11 mouse cellular contexts compared by ENCODE assay signal in the genomic region with DNA sequence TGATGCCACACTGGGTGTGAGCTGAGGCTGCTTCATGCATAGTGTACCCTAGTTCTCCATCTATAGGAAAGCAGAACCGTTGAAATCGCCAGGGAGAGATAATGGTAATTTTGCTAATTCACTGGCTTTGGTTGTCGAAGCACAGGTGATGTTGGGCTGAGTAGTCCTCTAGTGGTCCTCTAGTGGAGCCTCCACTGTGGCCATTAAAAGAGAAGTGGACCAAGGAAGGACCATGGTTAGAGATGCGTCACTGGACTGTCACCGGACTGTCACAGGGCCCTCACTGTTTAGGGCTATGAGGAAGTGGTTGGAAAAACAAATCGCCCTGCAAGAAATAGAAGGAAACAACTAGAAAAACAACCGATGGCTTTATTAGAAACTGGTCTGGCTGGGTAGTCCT. TPM values are rescaled to one million over a fixed set of nuclear protein-coding genes. Genes with fewer than 3 reads are reported as not detected.
DNase-seq lines count a peak whose midpoint lies in the region; ATAC-seq lines count a peak whose summit lies in the region.
"Had no signal": no experiment of that assay in that cellular context is flagged by ENCODE, and none has a peak within 500 bp of the region (broad histone marks: within the 10 kb centered on the region; RNA-seq: fewer than 3 reads in every experiment).

No protein-coding gene starts in this region.

- 0 out of 2 replicates have a peak, but pooled peaks cover 4% of the 10 kb centered on the region for H3K9me3 ChIP-seq in heart, embryonic 13.5 days
- no peaks in the 10 kb centered on the region for H3K9me3 ChIP-seq in heart, embryonic 11.5 days (replicated peaks; ENCODE audit: control insufficient read depth, low read length)
- 0 out of 2 replicates have a peak, but pooled peaks cover 6% of the 10 kb centered on the region for H3K9me3 ChIP-seq in neural tube, embryonic 13.5 days
- H3K9me3 ChIP-seq in neural tube, embryonic 15.5 days (replicated peaks), result no peaks in the 10 kb centered on the region
- H3K9me3 ChIP-seq: liver, embryonic 13.5 days had no signal

- H3K4me2 ChIP-seq in heart, embryonic 13.5 days, result no peak overlapping the region
- H3K4me2 ChIP-seq in heart, embryonic 11.5 days, result no peak overlapping the region
- no peak overlapping the region for H3K4me2 ChIP-seq in neural tube, embryonic 13.5 days
- H3K4me2 ChIP-seq in neural tube, embryonic 15.5 days, result no peak overlapping the region
- H3K4me2 ChIP-seq: liver, embryonic 13.5 days had no signal

- ATAC-seq in heart, embryonic 13.5 days (ENCODE audit: extremely low read depth, insufficient number of reproducible peaks, low FRiP score, low TSS enrichment), result no peak
- no peak for ATAC-seq in heart, embryonic 11.5 days (replicated peaks; ENCODE audit: insufficient number of reproducible peaks, low FRiP score, low TSS enrichment)
- no peak for ATAC-seq in neural tube, embryonic 13.5 days (ENCODE audit: low read depth)
- ATAC-seq in neural tube, embryonic 15.5 days (ENCODE audit: low FRiP score), result no peak
- ATAC-seq: forebrain, embryonic 16.5 days had no signal

- WGBS in heart, embryonic 13.5 days, result 65% methylated on average over 7 of the region's 7 CpGs
- 58% methylated on average over 7 of the region's 7 CpGs for WGBS in heart, embryonic 11.5 days (ENCODE audit: insufficient replicate concordance)
- WGBS in neural tube, embryonic 13.5 days, result 85% methylated on average over 7 of the region's 7 CpGs
- WGBS in neural tube, embryonic 15.5 days, result 90% methylated on average over 7 of the region's 7 CpGs

- no peaks in the 10 kb centered on the region for H3K4me1 ChIP-seq in heart, embryonic 13.5 days
- H3K4me1 ChIP-seq in heart, embryonic 11.5 days (ENCODE audit: control insufficient read depth, insufficient read depth, low read length), result no peaks in the 10 kb centered on the region
- H3K4me1 ChIP-seq in neural tube, embryonic 13.5 days (replicated peaks), result no peaks in the 10 kb centered on the region
- no peaks in the 10 kb centered on the region for H3K4me1 ChIP-seq in neural tube, embryonic 15.5 days

- H3K27ac ChIP-seq in heart, embryonic 13.5 days (replicated peaks), result peak overlapping the region; percentile 68
- no peak overlapping the region for H3K27ac ChIP-seq in heart, embryonic 11.5 days (ENCODE audit: low read depth, low read length)
- H3K27ac ChIP-seq in neural tube, embryonic 13.5 days (replicated peaks), result 0 out of 2 replicates have a peak overlapping the region, but pooled peaks have one; percentile 23
- no peak overlapping the region for H3K27ac ChIP-seq in neural tube, embryonic 15.5 days (replicated peaks)
- H3K27ac ChIP-seq: liver, embryonic 13.5 days had no signal

- no peaks in the 10 kb centered on the region for H3K36me3 ChIP-seq in heart, embryonic 13.5 days
- H3K36me3 ChIP-seq in heart, embryonic 11.5 days (ENCODE audit: control insufficient read depth, insufficient read depth, low read length), result no peaks in the 10 kb centered on the region
- no peaks in the 10 kb centered on the region for H3K36me3 ChIP-seq in neural tube, embryonic 13.5 days
- no peaks in the 10 kb centered on the region for H3K36me3 ChIP-seq in neural tube, embryonic 15.5 days
- H3K36me3 ChIP-seq: liver, embryonic 13.5 days had no signal

- H3K9ac ChIP-seq in heart, embryonic 13.5 days, result no peak overlapping the region
- H3K9ac ChIP-seq in heart, embryonic 11.5 days (ENCODE audit: low read depth, low read length), result no peak overlapping the region
- H3K9ac ChIP-seq in neural tube, embryonic 13.5 days, result no peak overlapping the region
- H3K9ac ChIP-seq in neural tube, embryonic 15.5 days (replicated peaks), result no peak overlapping the region
- H3K9ac ChIP-seq: liver, embryonic 13.5 days had no signal

- DNase-seq in lung, postnatal 36 days, result peak; percentile 69
- DNase-seq in ovary, adult 18-20 months (ENCODE audit: low spot score), result no peak
- DNase-seq in thymus, postnatal 0 days (ENCODE audit: low spot score), result no peak
- no peak for DNase-seq in yolk sac, embryonic 10.5 days (ENCODE audit: low spot score)
- DNase-seq: embryo, embryonic 11 days had no signal

- no peak overlapping the region for H3K4me3 ChIP-seq in heart, embryonic 13.5 days
- no peak overlapping the region for H3K4me3 ChIP-seq in heart, embryonic 11.5 days (ENCODE audit: low read depth, low read length)
- no peak overlapping the region for H3K4me3 ChIP-seq in neural tube, embryonic 13.5 days
- H3K4me3 ChIP-seq in neural tube, embryonic 15.5 days (replicated peaks), result no peak overlapping the region
- H3K4me3 ChIP-seq: liver, embryonic 13.5 days had no signal

- no peaks in the 10 kb centered on the region for H3K27me3 ChIP-seq in heart, embryonic 13.5 days (replicated peaks)
- no peaks in the 10 kb centered on the region for H3K27me3 ChIP-seq in heart, embryonic 11.5 days (ENCODE audit: control insufficient read depth, insufficient read depth, low read length)
- no peaks in the 10 kb centered on the region for H3K27me3 ChIP-seq in neural tube, embryonic 13.5 days
- H3K27me3 ChIP-seq in neural tube, embryonic 15.5 days (replicated peaks), result no peaks in the 10 kb centered on the region
- H3K27me3 ChIP-seq: liver, embryonic 13.5 days had no signal

RNA-seq across cellular contexts. Expression of gene Entpd1, which starts 25.4 kb away (rescaled TPM):
- 8.0 and 9.2 TPM in 2 replicates for polyA plus RNA-seq in heart, embryonic 13.5 days (2015; fragmentation: Nextera tagmentation; extraction: Ambion mirVana)
- 13.1 and 15.9 TPM in 2 replicates for polyA plus RNA-seq in heart, embryonic 11.5 days (2014; fragmentation: Nextera tagmentation; extraction: Ambion mirVana)
- 8.1 and 10.7 TPM in 2 replicates for polyA plus RNA-seq in neural tube, embryonic 13.5 days (2015; fragmentation: Nextera tagmentation; extraction: Ambion mirVana)
- 7.0 and 10.4 TPM in 2 replicates for polyA plus RNA-seq in neural tube, embryonic 15.5 days (2015; fragmentation: Nextera tagmentation; extraction: Ambion mirVana)
- 6.6 and 7.4 TPM in 2 replicates for polyA plus RNA-seq in thymus, postnatal 0 days (2015; fragmentation: Nextera tagmentation; extraction: Ambion mirVana)

RNA-seq across cellular contexts. Expression of gene Tctn3, which starts 25.6 kb away (rescaled TPM):
- 8.1 and 9.6 TPM in 2 replicates for polyA plus RNA-seq in heart, embryonic 13.5 days (2015; fragmentation: Nextera tagmentation; extraction: Ambion mirVana)
- polyA plus RNA-seq in heart, embryonic 11.5 days (2014; fragmentation: Nextera tagmentation; extraction: Ambion mirVana), result 7.6 and 10.3 TPM in 2 replicates
- polyA plus RNA-seq in neural tube, embryonic 13.5 days (2015; fragmentation: Nextera tagmentation; extraction: Ambion mirVana), result 8.2 and 10.6 TPM in 2 replicates
- 13.7 and 14.8 TPM in 2 replicates for polyA plus RNA-seq in neural tube, embryonic 15.5 days (2015; fragmentation: Nextera tagmentation; extraction: Ambion mirVana)
- 4.4 and 4.5 TPM in 2 replicates for polyA plus RNA-seq in thymus, postnatal 0 days (2015; fragmentation: Nextera tagmentation; extraction: Ambion mirVana)

RNA-seq across cellular contexts. Expression of gene Aldh18a1, which starts 49.3 kb away (rescaled TPM):
- polyA plus RNA-seq in heart, embryonic 13.5 days (2015; fragmentation: Nextera tagmentation; extraction: Ambion mirVana), result 40.7 and 42.0 TPM in 2 replicates
- polyA plus RNA-seq in heart, embryonic 11.5 days (2014; fragmentation: Nextera tagmentation; extraction: Ambion mirVana), result 38.9 and 42.9 TPM in 2 replicates
- 54.1 and 64.6 TPM in 2 replicates for polyA plus RNA-seq in neural tube, embryonic 13.5 days (2015; fragmentation: Nextera tagmentation; extraction: Ambion mirVana)
- 43.0 and 49.1 TPM in 2 replicates for polyA plus RNA-seq in neural tube, embryonic 15.5 days (2015; fragmentation: Nextera tagmentation; extraction: Ambion mirVana)
- 28.2 and 36.1 TPM in 2 replicates for polyA plus RNA-seq in thymus, postnatal 0 days (2015; fragmentation: Nextera tagmentation; extraction: Ambion mirVana)

Comparison
In these comparisons a context has a peak if more than half of its experiments do, and no peak if none do; other contexts are left out.
1. H3K27ac ChIP-seq: peak in heart, embryonic 13.5 days (single experiment) and neural tube, embryonic 13.5 days (single experiment); none in heart, embryonic 11.5 days (single experiment) and neural tube, embryonic 15.5 days (single experiment).